Mouse (Mus musculus) adrenal gland, postnatal 0 days (tissue): Measurements from ENCODE around the gene Olfr1212. TPM values are rescaled to one million over a fixed set of nuclear protein-coding genes. Genes with fewer than 3 reads are reported as not detected.

Experiments
- polyA plus RNA-seq: library from polyadenylated mRNA; unstranded; fragments of >200 nt; fragmentation: Nextera tagmentation; extraction: Ambion mirVana; gene quantifications from 2 replicates; pipeline ENCODE4 v1.2.1, GENCODE M21; 2015

The Olfr1212 gene
- polyA plus RNA-seq: not detected in 2 replicates

DNA sequence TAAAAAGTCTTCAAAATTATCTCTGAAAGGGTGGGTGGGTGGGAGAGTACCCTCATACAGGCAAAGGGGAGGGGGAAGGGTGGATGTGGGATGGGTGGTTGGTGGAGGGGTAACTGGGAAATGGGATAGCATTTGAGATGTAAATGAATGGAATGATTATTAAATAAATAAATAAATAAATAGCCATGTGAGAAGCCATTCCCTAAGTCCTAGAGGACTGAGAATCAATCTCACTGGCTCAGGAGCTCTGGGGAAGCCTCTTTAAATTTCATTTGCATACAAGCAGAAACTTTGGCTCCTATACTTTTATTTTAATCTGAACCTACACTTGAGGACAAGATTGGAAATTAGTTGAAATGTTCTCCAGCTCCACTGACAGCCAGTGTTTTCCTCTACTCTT is at the start of gene Olfr1212:
Gene Olfr1212 (plus strand): TSS at position 301 of the 400 bp plus-strand sequence.

GRCm38 (mm10) chr2:88915057-88915456 is 38.7 kb upstream of the Olfr1212 start, which contains the start of gene Olfr1209:
Olfr1209 (minus strand) TSS chr2:88915157.

GRCm38 (mm10) chr2:88938011-88938410 is 15.8 kb upstream of the Olfr1212 start, which contains the start of gene Olfr1211:
Olfr1211 (minus strand) TSS chr2:88938111.

DNA sequence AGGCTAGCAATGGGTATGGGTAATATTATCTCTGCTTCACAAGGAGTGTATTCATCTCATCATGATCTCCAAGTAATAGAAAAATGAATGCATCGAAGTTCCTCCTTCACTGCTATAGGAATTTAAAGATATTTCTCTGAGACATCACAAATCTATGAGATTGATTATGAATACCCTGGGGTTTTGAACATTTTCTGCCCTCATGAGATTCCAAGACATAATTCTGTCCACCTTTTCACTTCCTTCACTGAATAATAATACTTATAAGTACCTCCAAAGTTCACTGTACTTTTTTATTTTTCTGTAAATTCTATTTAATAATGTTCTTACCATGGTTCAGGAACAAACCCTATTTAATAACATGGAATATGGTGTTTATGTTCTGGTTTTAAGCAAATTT is 26.4 kb downstream of the Olfr1212 start, which contains the start of gene Gm13762:
Gene Gm13762 (minus strand): TSS at position 101 of the 400 bp plus-strand sequence.

GRCm38 (mm10) chr2:88992553-88992952 is 38.8 kb downstream of the Olfr1212 start, which contains the start of gene Olfr1214:
Olfr1214 (minus strand) TSS chr2:88992653.

DNA sequence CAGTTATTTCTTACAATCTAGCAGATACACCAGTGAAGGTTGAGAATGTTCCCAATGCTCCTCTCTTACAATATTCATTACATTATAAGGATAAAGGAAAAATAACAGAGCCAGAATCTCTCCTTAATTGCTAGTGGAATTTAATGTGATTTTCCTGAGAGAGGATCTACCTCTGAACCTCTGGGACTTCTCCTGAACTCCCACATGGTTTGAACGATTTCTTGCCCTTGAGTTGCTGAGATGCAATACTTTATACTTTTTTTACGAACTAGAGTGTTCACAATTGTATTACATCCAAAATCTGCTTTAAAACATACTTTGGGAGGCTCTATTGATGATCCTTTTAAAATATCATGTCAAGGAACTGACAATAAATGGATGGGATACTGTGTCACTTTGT is 53.1 kb downstream of the Olfr1212 start, which contains the start of gene Olfr1215:
Gene Olfr1215 (minus strand): TSS at position 101 of the 400 bp plus-strand sequence.

Other genes starting within 250 kb of the Olfr1212 start
- gene Olfr1196, start 249.4 kb upstream of the Olfr1212 start, polyA plus RNA-seq: not detected in 2 replicates
- gene Olfr1197, start 221.6 kb upstream of the Olfr1212 start, polyA plus RNA-seq: not detected in 2 replicates
- not detected in 2 replicates for gene Olfr1198, start 202.6 kb upstream of the Olfr1212 start, polyA plus RNA-seq
- not detected in 2 replicates for gene Olfr1199, start 193.5 kb upstream of the Olfr1212 start, polyA plus RNA-seq
- not detected in 2 replicates for gene Olfr1200, start 183.5 kb upstream of the Olfr1212 start, polyA plus RNA-seq
- not detected in 2 replicates for gene Olfr1201, start 160.9 kb upstream of the Olfr1212 start, polyA plus RNA-seq
- gene Olfr1202, start 139.5 kb upstream of the Olfr1212 start, polyA plus RNA-seq: 0.03 TPM in 1 of 2 replicates, not detected in the other
- not detected in 2 replicates for gene Olfr1205, start 124.2 kb upstream of the Olfr1212 start, polyA plus RNA-seq
- not detected in 2 replicates for gene Olfr1204, start 104.7 kb upstream of the Olfr1212 start, polyA plus RNA-seq
- gene Olfr1206, start 90.7 kb upstream of the Olfr1212 start, polyA plus RNA-seq: not detected in 2 replicates
- not detected in 2 replicates for gene Olfr1208, start 51.7 kb upstream of the Olfr1212 start, polyA plus RNA-seq
- not detected in 2 replicates for gene Olfr1209, start 38.8 kb upstream of the Olfr1212 start, polyA plus RNA-seq
- gene Olfr1211, start 15.9 kb upstream of the Olfr1212 start, polyA plus RNA-seq: not detected in 2 replicates
- not detected in 2 replicates for gene Gm13762, start 26.3 kb downstream of the Olfr1212 start, polyA plus RNA-seq
- not detected in 2 replicates for gene Olfr1214, start 38.7 kb downstream of the Olfr1212 start, polyA plus RNA-seq
- gene Olfr1215, start 53.0 kb downstream of the Olfr1212 start, polyA plus RNA-seq: not detected in 2 replicates
- not detected in 2 replicates for gene Olfr1216, start 64.4 kb downstream of the Olfr1212 start, polyA plus RNA-seq
- gene Olfr1217, start 78.1 kb downstream of the Olfr1212 start, polyA plus RNA-seq: not detected in 2 replicates
- gene Olfr1218, start 107.2 kb downstream of the Olfr1212 start, polyA plus RNA-seq: not detected in 2 replicates
- gene Olfr1219, start 129.5 kb downstream of the Olfr1212 start, polyA plus RNA-seq: not detected in 2 replicates
- gene Olfr1220, start 152.9 kb downstream of the Olfr1212 start, polyA plus RNA-seq: not detected in 2 replicates
- not detected in 2 replicates for gene Olfr1221, start 163.3 kb downstream of the Olfr1212 start, polyA plus RNA-seq
- not detected in 2 replicates for gene Olfr1222, start 179.1 kb downstream of the Olfr1212 start, polyA plus RNA-seq
- gene Olfr1223, start 197.6 kb downstream of the Olfr1212 start, polyA plus RNA-seq: not detected in 2 replicates
- gene Olfr1224-ps1, start 210.1 kb downstream of the Olfr1212 start, polyA plus RNA-seq: not detected in 2 replicates
- gene Olfr1225, start 220.7 kb downstream of the Olfr1212 start, polyA plus RNA-seq: not detected in 2 replicates
- not detected in 2 replicates for gene Olfr1226, start 246.1 kb downstream of the Olfr1212 start, polyA plus RNA-seq